8 mouse cellular contexts compared by ENCODE assay signal in the genomic region with DNA sequence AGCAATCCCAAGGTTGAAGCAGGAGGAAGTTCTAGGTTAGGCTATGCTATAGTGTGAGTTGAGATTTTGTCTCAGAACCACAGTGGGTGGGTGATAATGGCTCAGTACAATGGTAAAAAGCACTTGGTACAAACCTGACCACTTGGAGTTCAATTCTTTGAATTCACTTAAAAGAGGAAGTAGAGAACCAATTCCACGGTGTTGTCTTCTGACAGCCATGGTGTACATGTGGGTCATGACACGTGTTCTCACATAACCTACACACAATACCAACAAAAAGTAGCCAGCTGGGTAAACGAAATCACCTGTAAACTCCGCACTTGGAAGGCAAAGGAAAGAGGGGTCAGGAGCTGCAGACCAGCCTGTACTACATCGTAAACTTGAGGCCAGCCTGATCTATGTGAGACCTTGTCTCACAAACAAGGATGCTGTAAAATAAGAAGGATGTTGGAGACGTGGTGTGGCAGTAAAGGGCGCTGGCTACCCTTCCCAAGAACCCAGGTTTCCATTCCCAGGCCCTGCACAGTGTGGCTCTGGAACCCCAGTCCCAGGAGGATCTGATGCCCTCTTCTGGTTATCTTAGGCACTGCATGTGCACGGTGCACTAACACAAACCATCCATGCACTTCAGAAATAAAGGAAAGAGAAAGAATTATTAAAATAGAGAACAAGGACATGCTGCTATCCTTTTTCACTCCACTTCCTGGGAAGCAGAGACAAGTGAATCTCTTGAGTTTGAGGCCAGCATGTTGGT. TPM values are rescaled to one million over a fixed set of nuclear protein-coding genes. Genes with fewer than 3 reads are reported as not detected.
A peak's percentile ranks its signal among the peaks of the same experiment; 100 is the strongest.
DNase-seq lines count a peak whose midpoint lies in the region; ATAC-seq and TF ChIP-seq lines count a peak whose summit lies in the region.

No protein-coding gene starts in this region.

- no peaks in the 10 kb centered on the region for H3K27me3 ChIP-seq in E14TG2a.4 (ENCODE audit: insufficient read depth, low read length)
- no peaks in the 10 kb centered on the region for H3K27me3 ChIP-seq in kidney, adult 2 months (replicated peaks; ENCODE audit: control insufficient read depth, insufficient read depth, low read length)
- H3K27me3 ChIP-seq in neural tube, embryonic 14.5 days (ENCODE audit: control insufficient read depth, insufficient read depth, low read length): no peaks in the 10 kb centered on the region

- DNase-seq in adrenal gland, adult (ENCODE audit: inconsistent age in 2 of 2, low spot score in 1 of 2): peak; percentile 44 to 80
- no peak for DNase-seq in adrenal gland, adult 8-10 months
- peak; percentile 76 to 81 for DNase-seq in cerebellum, postnatal 10 days
- peak; percentile 38 for DNase-seq in gastrocnemius, adult 2 months
- DNase-seq in kidney, adult 2 months: peak; percentile 55
- peak; percentile 33 for DNase-seq in lung, adult 2 months

- no peaks in the 10 kb centered on the region for H3K9me3 ChIP-seq in E14TG2a.4 (ENCODE audit: low read length)
- no peaks in the 10 kb centered on the region for H3K9me3 ChIP-seq in neural tube, embryonic 14.5 days (ENCODE audit: control insufficient read depth, low read length)

- no peak overlapping the region for H3K9ac ChIP-seq in neural tube, embryonic 14.5 days (replicated peaks; ENCODE audit: low read depth, low read length)

- H3K36me3 ChIP-seq in E14TG2a.4 (ENCODE audit: insufficient read depth, low read length): peaks cover 42% of the 10 kb centered on the region
- H3K36me3 ChIP-seq in kidney, adult 2 months (ENCODE audit: control insufficient read depth, insufficient read depth, low read length): no peaks in the 10 kb centered on the region
- no peaks in the 10 kb centered on the region; the same call in 1 of the 2 replicates for H3K36me3 ChIP-seq in neural tube, embryonic 14.5 days (ENCODE audit: control insufficient read depth, insufficient read depth, low read length)

- no peak overlapping the region for H3K4me3 ChIP-seq in E14TG2a.4 (replicated peaks; ENCODE audit: low read length)
- no peak overlapping the region for H3K4me3 ChIP-seq in gastrocnemius, adult 2 months
- H3K4me3 ChIP-seq in kidney, adult 2 months (ENCODE audit: insufficient read depth, low read depth, low read length): no peak overlapping the region
- no peak overlapping the region for H3K4me3 ChIP-seq in lung, adult 2 months (replicated peaks; ENCODE audit: extremely low read depth, low read depth, low read length)
- H3K4me3 ChIP-seq in neural tube, embryonic 14.5 days (ENCODE audit: low read depth, low read length): no peak overlapping the region

- no peak overlapping the region for H3K4me2 ChIP-seq in neural tube, embryonic 14.5 days (ENCODE audit: low read depth, low read length)

- H3K27ac ChIP-seq in gastrocnemius, adult 2 months: no peak overlapping the region
- no peak overlapping the region for H3K27ac ChIP-seq in kidney, adult 2 months (ENCODE audit: insufficient read depth, low read depth, low read length)
- no peak overlapping the region for H3K27ac ChIP-seq in neural tube, embryonic 14.5 days (ENCODE audit: low read depth, low read length)

- no peak for TF ChIP-seq POLR2A in kidney, adult 2 months (IDR thresholded peaks at IDR 0.05; ENCODE audit: low read depth, low read length)
- no peak for TF ChIP-seq POLR2A in lung, adult 2 months (IDR thresholded peaks at IDR 0.05; ENCODE audit: borderline replicate concordance, extremely low read depth, low read depth, low read length)

- ATAC-seq in neural tube, embryonic 14.5 days (ENCODE audit: low read depth): peak; percentile 76; the same call in 1 of the 2 replicates

- peaks cover 57% of the 10 kb centered on the region for H3K4me1 ChIP-seq in E14TG2a.4 (replicated peaks; ENCODE audit: low read depth, low read length)
- H3K4me1 ChIP-seq in kidney, adult 2 months (ENCODE audit: control insufficient read depth, insufficient read depth, low read length): no peaks in the 10 kb centered on the region; the same call in 1 of the 2 replicates
- no peaks in the 10 kb centered on the region for H3K4me1 ChIP-seq in lung, adult 2 months (ENCODE audit: control insufficient read depth, insufficient read depth, low read length)
- H3K4me1 ChIP-seq in neural tube, embryonic 14.5 days (ENCODE audit: control insufficient read depth, insufficient read depth, low read length): no peaks in the 10 kb centered on the region

- WGBS in kidney, adult 2 months: 41% methylated on average over 8 of the region's 8 CpGs
- WGBS in lung, adult 2 months: 41% methylated on average over 8 of the region's 8 CpGs
- WGBS in neural tube, embryonic 14.5 days: 48% methylated on average over 8 of the region's 8 CpGs

- TF ChIP-seq CTCF in E14TG2a.4 (conservative IDR thresholded peaks at IDR 0.05; ENCODE audit: low read length): peak; percentile 90
- peak; percentile 77 for TF ChIP-seq CTCF in gastrocnemius, adult 2 months (IDR thresholded peaks at IDR 0.05)
- peak; percentile 70 for TF ChIP-seq CTCF in kidney, adult 2 months (conservative IDR thresholded peaks at IDR 0.05; ENCODE audit: insufficient read depth, insufficient read length, low read depth, low read length)
- peak; percentile 67 for TF ChIP-seq CTCF in lung, adult 2 months (IDR thresholded peaks at IDR 0.05; ENCODE audit: insufficient read depth, low read length)

- intact Hi-C loops in gastrocnemius, adult 2 months (cut with DNase I): loop anchor here (2.0 to 10.0 kb wide), 2 partner anchors 42 to 352 kb away; no protein-coding TSS in a partner anchor

RNA-seq across cellular contexts. Expression of gene Gripap1, which starts 13.1 kb away (rescaled TPM):
- total RNA-seq in adrenal gland, adult 8-10 months (2022): 10 to 100 TPM; 43.8 to 71.8 (median 60.5) TPM
- total RNA-seq in gastrocnemius, adult 2 months (2021): 10 to 100 TPM; 16.7 to 22.8 TPM
- 25.5 and 30.3 TPM in 2 replicates for polyA plus RNA-seq in kidney, adult 2 months (2012; rRNA removed)
- 19.0 and 32.4 TPM in 2 replicates for polyA plus RNA-seq in lung, adult 2 months (2012; rRNA removed)
- 57.3 and 74.5 TPM in 2 replicates for polyA plus RNA-seq in neural tube, embryonic 14.5 days (2014; fragmentation: Nextera tagmentation; extraction: Ambion mirVana)

RNA-seq across cellular contexts. Expression of gene Tfe3, which starts 14.1 kb away (rescaled TPM):
- total RNA-seq in adrenal gland, adult 8-10 months (2022): 10 to 100 TPM; 36.1 to 53.1 (median 44.9) TPM
- total RNA-seq in gastrocnemius, adult 2 months (2021): 10 to 100 TPM; 10.9 to 11.1 TPM
- polyA plus RNA-seq in kidney, adult 2 months (2012; rRNA removed): 18.8 and 20.1 TPM in 2 replicates
- polyA plus RNA-seq in lung, adult 2 months (2012; rRNA removed): 28.8 and 31.8 TPM in 2 replicates
- 16.6 and 23.8 TPM in 2 replicates for polyA plus RNA-seq in neural tube, embryonic 14.5 days (2014; fragmentation: Nextera tagmentation; extraction: Ambion mirVana)

RNA-seq across cellular contexts. Expression of gene Ccdc120, which starts 25.8 kb away (rescaled TPM):
- 1 to 10 TPM; 4.7 to 7.3 (median 5.4) TPM for total RNA-seq in adrenal gland, adult 8-10 months (2022)
- under 1 TPM; 0.28 to 0.75 TPM for total RNA-seq in gastrocnemius, adult 2 months (2021)
- 8.3 and 14.1 TPM in 2 replicates for polyA plus RNA-seq in kidney, adult 2 months (2012; rRNA removed)
- polyA plus RNA-seq in lung, adult 2 months (2012; rRNA removed): 33.9 and 34.5 TPM in 2 replicates
- 55.9 and 57.1 TPM in 2 replicates for polyA plus RNA-seq in neural tube, embryonic 14.5 days (2014; fragmentation: Nextera tagmentation; extraction: Ambion mirVana)

RNA-seq across cellular contexts. Expression of gene Kcnd1, which starts 45.6 kb away (rescaled TPM):
- total RNA-seq in adrenal gland, adult 8-10 months (2022): 1 to 10 TPM in 3 of 4 experiments, under 1 TPM in 1; 0.81 to 2.1 (median 1.6) TPM
- under 1 TPM; 0.15 to 0.22 TPM for total RNA-seq in gastrocnemius, adult 2 months (2021)
- polyA plus RNA-seq in kidney, adult 2 months (2012; rRNA removed): 0.48 and 0.53 TPM in 2 replicates
- polyA plus RNA-seq in lung, adult 2 months (2012; rRNA removed): 0.84 and 1.0 TPM in 2 replicates
- polyA plus RNA-seq in neural tube, embryonic 14.5 days (2014; fragmentation: Nextera tagmentation; extraction: Ambion mirVana): 5.8 and 7.7 TPM in 2 replicates

RNA-seq across cellular contexts. Expression of gene Praf2, which starts 48.3 kb away (rescaled TPM):
- 10 to 100 TPM; 14.4 to 18.2 (median 15.7) TPM for total RNA-seq in adrenal gland, adult 8-10 months (2022)
- 1 to 10 TPM; 3.3 to 6.7 TPM for total RNA-seq in gastrocnemius, adult 2 months (2021)
- polyA plus RNA-seq in kidney, adult 2 months (2012; rRNA removed): 33.8 and 40.9 TPM in 2 replicates
- polyA plus RNA-seq in lung, adult 2 months (2012; rRNA removed): 41.0 and 46.2 TPM in 2 replicates
- polyA plus RNA-seq in neural tube, embryonic 14.5 days (2014; fragmentation: Nextera tagmentation; extraction: Ambion mirVana): 137 and 147 TPM in 2 replicates
